Mouse (Mus musculus) MEL (cell line): Measurements from ENCODE around the gene A530016L24Rik. TPM values are rescaled to one million over a fixed set of nuclear protein-coding genes. Genes with fewer than 3 reads are reported as not detected.
A peak's percentile ranks its signal among the peaks of the same experiment; 100 is the strongest.

ENCODE experiments used
- DNase-seq: peaks from one replicate; pipeline ENCODE4 v3.0.0; 2011; ENCODE audit warnings: low read depth, low spot score
- H3K27ac ChIP-seq: 2 replicates; pipeline ENCODE4 v1.5.1; 2012; ENCODE audit warnings: low read depth, mild to moderate bottlenecking, control low read depth, low read length, moderate library complexity; ENCODE audit not compliant: control insufficient read depth
- H3K27me3 ChIP-seq, 2 experiments: fragments of 150-350 bp in 1 of 2; sonication (generic) in 1 of 2; 2 replicates each; pipeline ENCODE4 v1.6.1; 2012; ENCODE audit warnings: low read length in 2 of 2, mild to moderate bottlenecking in 2 of 2, improper control_type of control experiment in 1 of 2, moderate library complexity in 1 of 2; ENCODE audit not compliant: insufficient read depth in 2 of 2, control insufficient read depth in 1 of 2
- H3K36me3 ChIP-seq, 2 experiments: 2 replicates each; pipeline ENCODE4 v1.6.1; 2012 to 2014; ENCODE audit warnings: low read length in 2 of 2, improper control_type of control experiment in 1 of 2, inconsistent platforms in 1 of 2, mild to moderate bottlenecking in 1 of 2; ENCODE audit not compliant: insufficient read depth in 2 of 2, control insufficient read depth in 1 of 2
- H3K4me1 ChIP-seq, 2 experiments: fragments of 150-350 bp in 1 of 2; sonication (generic) in 1 of 2; 2 replicates each; pipeline ENCODE4 v1.6.1; 2012; ENCODE audit warnings: low read length in 2 of 2, improper control_type of control experiment in 1 of 2, mild to moderate bottlenecking in 1 of 2; ENCODE audit not compliant: insufficient read depth in 2 of 2, control insufficient read depth in 1 of 2
- H3K4me3 ChIP-seq, 2 experiments: fragments of 150-350 bp in 1 of 2; sonication (generic) in 1 of 2; 2 replicates each; pipeline ENCODE4 v1.5.1; 2012; ENCODE audit warnings: low read depth in 2 of 2, low read length in 2 of 2, mild to moderate bottlenecking in 2 of 2, moderate library complexity in 2 of 2, control low read depth in 1 of 2, improper control_type of control experiment in 1 of 2; ENCODE audit not compliant: control insufficient read depth in 1 of 2, insufficient read depth in 1 of 2
- H3K79me2 ChIP-seq: 2 replicates; pipeline ENCODE4 v1.6.1; 2012; ENCODE audit warnings: mild to moderate bottlenecking, low read length, moderate library complexity; ENCODE audit not compliant: control insufficient read depth, poor library complexity, insufficient read depth
- H3K9ac ChIP-seq: 2 replicates; pipeline ENCODE4 v1.6.1; 2012; ENCODE audit warnings: low read depth, mild to moderate bottlenecking, control low read depth, low read length, moderate library complexity; ENCODE audit not compliant: control insufficient read depth, poor library complexity, severe bottlenecking
- H3K9me3 ChIP-seq: fragments of 150-350 bp; sonication (generic); replicated peaks from 2 replicates; pipeline ENCODE4 v1.6.1; 2012; ENCODE audit warnings: mild to moderate bottlenecking, low read length, improper control_type of control experiment, moderate library complexity; ENCODE audit not compliant: insufficient read depth
- BHLHE40 ChIP-seq: IDR thresholded peaks from 2 replicates; pipeline ENCODE4 v1.6.1; 2012; ENCODE audit warnings: low read depth, mild to moderate bottlenecking, inconsistent platforms, low read length, improper control_type of control experiment, borderline replicate concordance
- CHD1 ChIP-seq: IDR thresholded peaks from 2 replicates; pipeline ENCODE4 v1.6.1; 2012; ENCODE audit warnings: low read depth, mild to moderate bottlenecking, inconsistent platforms, low read length, improper control_type of control experiment
- CTCF ChIP-seq, 3 experiments: IDR thresholded peaks in 2 of 3; conservative IDR thresholded peaks in 1 of 3; 2 replicates each; pipeline ENCODE4 v1.5.1; 2011 to 2012; ENCODE audit warnings: low read length in 3 of 3, low read depth in 2 of 3, mild to moderate bottlenecking in 2 of 3, improper control_type of control experiment in 1 of 3, inconsistent platforms in 1 of 3, mixed read lengths in 1 of 3, moderate library complexity in 1 of 3; ENCODE audit not compliant: control insufficient read depth in 1 of 3, insufficient read depth in 1 of 3, poor library complexity in 1 of 3, severe bottlenecking in 1 of 3
- EP300 ChIP-seq, 2 experiments: IDR thresholded peaks; 2 replicates each; pipeline ENCODE4 v1.6.1; 2011; ENCODE audit warnings: improper control_type of control experiment in 2 of 2, low read length in 2 of 2, low read depth in 1 of 2, mild to moderate bottlenecking in 1 of 2
- GABPA ChIP-seq: IDR thresholded peaks from 2 replicates; pipeline ENCODE4 v1.6.1; 2012; ENCODE audit warnings: low read depth, mild to moderate bottlenecking, inconsistent platforms, low read length, improper control_type of control experiment, moderate library complexity
- GATA1 ChIP-seq: IDR thresholded peaks from 2 replicates; pipeline ENCODE4 v1.6.1; 2011; ENCODE audit warnings: low read depth, low read length, improper control_type of control experiment
- HCFC1 ChIP-seq: IDR thresholded peaks from 2 replicates; pipeline ENCODE4 v1.6.1; 2012; ENCODE audit warnings: low read depth, mild to moderate bottlenecking, inconsistent platforms, low read length, improper control_type of control experiment, moderate library complexity
- JUND ChIP-seq: IDR thresholded peaks from 2 replicates; pipeline ENCODE4 v1.6.1; 2011; ENCODE audit warnings: low read depth, mild to moderate bottlenecking, improper control_type of control experiment, low read length
- MAFK ChIP-seq: IDR thresholded peaks from 2 replicates; pipeline ENCODE4 v1.6.1; 2011; ENCODE audit warnings: low read depth, mild to moderate bottlenecking, low read length, improper control_type of control experiment, borderline replicate concordance
- MAZ ChIP-seq: IDR thresholded peaks from 2 replicates; pipeline ENCODE4 v1.6.1; 2012; ENCODE audit warnings: low read depth, mild to moderate bottlenecking, inconsistent platforms, low read length, improper control_type of control experiment
- NRF1 ChIP-seq: IDR thresholded peaks from 2 replicates; pipeline ENCODE4 v1.6.1; 2014; ENCODE audit warnings: low read depth, mild to moderate bottlenecking, inconsistent platforms, low read length, improper control_type of control experiment, moderate library complexity; ENCODE audit not compliant: poor library complexity, insufficient read depth, severe bottlenecking
- RAD21 ChIP-seq: IDR thresholded peaks from 2 replicates; pipeline ENCODE4 v1.6.1; 2011; ENCODE audit warnings: mild to moderate bottlenecking, low read depth, low read length, improper control_type of control experiment
- SIN3A ChIP-seq: IDR thresholded peaks from 2 replicates; pipeline ENCODE4 v1.6.1; 2012; ENCODE audit warnings: low read length, improper control_type of control experiment, inconsistent platforms
- SMC3 ChIP-seq: IDR thresholded peaks from 2 replicates; pipeline ENCODE4 v1.6.1; 2011; ENCODE audit warnings: low read depth, low read length, improper control_type of control experiment
- TAL1 ChIP-seq: IDR thresholded peaks from 2 replicates; pipeline ENCODE4 v1.6.1; 2012; ENCODE audit warnings: mild to moderate bottlenecking, inconsistent platforms, low read length, moderate library complexity, mixed read lengths
- UBTF ChIP-seq: IDR thresholded peaks from 2 replicates; pipeline ENCODE4 v1.6.1; 2012; ENCODE audit warnings: low read depth, mild to moderate bottlenecking, inconsistent platforms, low read length, improper control_type of control experiment, moderate library complexity, borderline replicate concordance; ENCODE audit not compliant: insufficient read depth
- USF2 ChIP-seq, 2 experiments: IDR thresholded peaks; 2 replicates each; pipeline ENCODE4 v1.6.1; 2011 to 2012; ENCODE audit warnings: improper control_type of control experiment in 2 of 2, low read length in 2 of 2, borderline replicate concordance in 1 of 2, inconsistent platforms in 1 of 2, low read depth in 1 of 2, mild to moderate bottlenecking in 1 of 2; ENCODE audit not compliant: insufficient read depth in 1 of 2
- ZC3H11A ChIP-seq: IDR thresholded peaks from 2 replicates; pipeline ENCODE4 v1.6.1; 2012; ENCODE audit warnings: low read depth, mild to moderate bottlenecking, inconsistent platforms, low read length, improper control_type of control experiment
- ZKSCAN1 ChIP-seq: IDR thresholded peaks from 2 replicates; pipeline ENCODE4 v1.6.1; 2012; ENCODE audit warnings: low read depth, mild to moderate bottlenecking, inconsistent platforms, low read length, improper control_type of control experiment, moderate library complexity
- polyA plus RNA-seq, 2 experiments: library from polyadenylated mRNA; stranded (reverse) in 1 of 2; unstranded in 1 of 2; fragments of >175 nt in 1 of 2; fragments of >200 nt in 1 of 2; gene quantifications; 2 replicates each; pipeline versions ENCODE4 v1.2.1 to v1.2.4; 2012; ENCODE audit warnings: low replicate concordance in 2 of 2, low read depth in 1 of 2; ENCODE audit not compliant: insufficient read length in 2 of 2, insufficient read depth in 1 of 2, missing spikeins in 1 of 2
- total RNA-seq: library from RNA; depleted of rRNA; stranded (reverse); fragments of 300-350 nt; gene quantifications from 2 replicates; pipeline ENCODE4 v1.2.3, GENCODE M21; 2012; rRNA removed

A530016L24Rik gene
- total and polyA plus RNA-seq, 3 experiments: not detected

DNA sequence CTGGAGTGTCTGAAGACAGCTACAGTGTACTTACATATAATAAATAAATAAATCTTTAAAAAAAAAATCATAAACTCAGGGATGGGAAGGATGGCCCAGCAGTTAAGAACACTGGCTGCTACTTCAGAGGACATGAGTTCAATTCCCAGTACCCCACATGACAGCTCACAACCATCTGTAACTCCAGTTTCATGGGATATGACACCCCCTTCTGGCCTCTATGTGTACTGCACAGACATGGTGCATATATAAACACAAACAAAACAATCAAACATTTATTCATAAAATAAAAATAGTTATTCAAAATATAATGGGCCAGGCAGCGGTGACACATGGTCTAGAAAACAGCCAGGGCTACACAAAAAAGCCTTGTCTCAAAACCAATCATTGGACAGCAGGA, 60.0 kb downstream of the A530016L24Rik start:
- Histone ChIP-seq H3K9ac (no peak overlapping the region), H3K4me1 (no peaks in the 10 kb centered on the region), H3K27me3 (no peaks in the 10 kb centered on the region), H3K4me3 (no peak overlapping the region), H3K27ac (no peak overlapping the region), H3K79me2 (no peaks in the 10 kb centered on the region), H3K9me3 (no peaks in the 10 kb centered on the region), H3K36me3 (no peaks in the 10 kb centered on the region)
- TF ChIP-seq ZKSCAN1: no peak
- no peak for TF ChIP-seq USF2 (IDR thresholded peaks at IDR 0.05; ENCODE audit: borderline replicate concordance in 1 of 2, insufficient read depth in 1 of 2, low read depth in 1 of 2, low read length in 2 of 2)
- TF ChIP-seq MAZ: no peak
- no peak for TF ChIP-seq HCFC1
- TF ChIP-seq TAL1: no peak
- no peak for TF ChIP-seq CHD1
- TF ChIP-seq MAFK: no peak
- no peak for TF ChIP-seq UBTF
- no peak for TF ChIP-seq JUND
- TF ChIP-seq BHLHE40: no peak
- TF ChIP-seq EP300 (IDR thresholded peaks at IDR 0.05; ENCODE audit: low read depth in 1 of 2, low read length in 2 of 2): no peak
- TF ChIP-seq NRF1: no peak
- no peak for TF ChIP-seq SIN3A
- TF ChIP-seq RAD21: peak; percentile 47
- TF ChIP-seq SMC3: peak; percentile 38
- no peak for TF ChIP-seq GATA1
- TF ChIP-seq ZC3H11A: no peak
- no peak for TF ChIP-seq GABPA
- TF ChIP-seq CTCF (IDR thresholded peaks at IDR 0.05 in 2 of 3, conservative IDR thresholded peaks at IDR 0.05 in 1 of 3; ENCODE audit: control insufficient read depth in 1 of 3, insufficient read depth in 1 of 3, low read depth in 2 of 3, low read length in 3 of 3, poor library complexity in 1 of 3, severe bottlenecking in 1 of 3): peak in 2 of 3 experiments; percentile 60 to 61; a peak in 4 of 6 replicates
- no peak for DNase-seq

Other genes with a start within 250 kb of the A530016L24Rik start
- 0.08 TPM in 1 of 2 replicates, not detected in the other for gene Tmem179, start 27.3 kb downstream of the A530016L24Rik start, total RNA-seq
- under 1 TPM in 1 of 2 experiments, not detected in 1; 0.10 TPM for gene Tmem179, start 27.3 kb downstream of the A530016L24Rik start, polyA plus RNA-seq
- gene Inf2, start 99.3 kb downstream of the A530016L24Rik start, total RNA-seq: 23.2 and 26.1 TPM in 2 replicates
- gene Inf2, start 99.3 kb downstream of the A530016L24Rik start, polyA plus RNA-seq: 100 to 1,000 TPM in 1 of 2 experiments, 10 to 100 TPM in 1; 55.7 to 122 TPM
- 36.0 and 58.2 TPM in 2 replicates for gene Adssl1, start 130.6 kb downstream of the A530016L24Rik start, total RNA-seq
- 10 to 100 TPM in 1 of 2 experiments, not detected in 1; 63.9 TPM for gene Adssl1, start 130.6 kb downstream of the A530016L24Rik start, polyA plus RNA-seq
- 591 and 659 TPM in 2 replicates for gene Siva1, start 155.2 kb downstream of the A530016L24Rik start, total RNA-seq
- 100 to 1,000 TPM in 1 of 2 experiments, not detected in 1; 531 TPM for gene Siva1, start 155.2 kb downstream of the A530016L24Rik start, polyA plus RNA-seq
- 289 and 322 TPM in 2 replicates for gene Akt1, start 185.4 kb downstream of the A530016L24Rik start, total RNA-seq
- gene Akt1, start 185.4 kb downstream of the A530016L24Rik start, polyA plus RNA-seq: 100 to 1,000 TPM; 764 to 827 TPM
- 4.5 and 7.6 TPM in 2 replicates for gene Zbtb42, start 189.4 kb downstream of the A530016L24Rik start, total RNA-seq
- gene Zbtb42, start 189.4 kb downstream of the A530016L24Rik start, polyA plus RNA-seq: 10 to 100 TPM in 1 of 2 experiments, not detected in 1; 11.4 TPM
- gene Cep170b, start 231.0 kb downstream of the A530016L24Rik start, total RNA-seq: 40.0 and 49.7 TPM in 2 replicates
- 10 to 100 TPM in 1 of 2 experiments, not detected in 1; 64.0 TPM for gene Cep170b, start 231.0 kb downstream of the A530016L24Rik start, polyA plus RNA-seq